Mouse (Mus musculus): ENCODE data around the gene Scn4a. TPM values are rescaled to one million over a fixed set of nuclear protein-coding genes. Genes with fewer than 3 reads are reported as not detected.

Gene Scn4a
- polyA plus RNA-seq, 1 experiment from 2014 or later: 0.47 TPM

GRCm38 (mm10) chr11:106307432-106307831 is 45.7 kb downstream of the Scn4a start:
- Histone ChIP-seq H3K9ac (replicated peaks; ENCODE audit: low read length) (no peak overlapping the region), H3K27me3 (ENCODE audit: insufficient read depth, low read length) (no peaks in the 10 kb centered on the region), H3K9me3 (ENCODE audit: low read length) (no peaks in the 10 kb centered on the region), H3K4me2 (replicated peaks; ENCODE audit: low read depth, low read length) (peak overlapping the region; percentile 4; the same call in 1 of the 2 replicates), H3K36me3 (ENCODE audit: insufficient read depth, low read length) (no peaks in the 10 kb centered on the region), H3K4me3 (ENCODE audit: low read length) (no peak overlapping the region), H3K4me1 (ENCODE audit: insufficient read depth, low read length) (peaks cover 19% of the 10 kb centered on the region), H3K27ac (ENCODE audit: low read length) (no peak overlapping the region)
- 44% methylated on average over 5 of the region's 5 CpGs for WGBS
- ATAC-seq (ENCODE audit: low FRiP score, low TSS enrichment): no peak

DNA sequence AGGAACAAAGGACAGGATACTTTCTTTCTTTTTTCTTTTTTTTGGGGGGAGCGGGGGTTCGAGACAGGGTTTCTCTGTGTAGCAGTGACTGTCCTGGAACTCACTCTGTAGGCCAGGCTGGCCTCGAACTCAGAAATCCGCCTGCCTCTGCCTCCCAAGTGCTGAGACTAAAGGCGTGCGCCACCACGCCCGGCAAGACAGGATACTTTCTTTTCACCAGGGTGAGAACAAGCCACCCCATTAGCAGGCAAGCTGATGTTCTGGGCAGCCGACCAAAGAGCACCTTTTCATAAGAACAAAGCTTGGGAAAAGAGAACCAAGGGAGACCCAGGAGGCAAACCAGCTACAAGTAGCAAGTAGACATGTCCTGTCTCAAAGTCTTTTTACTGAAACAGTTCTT is 46.3 kb downstream of the Scn4a start:
- H3K4me1 ChIP-seq (ENCODE audit: insufficient read depth, low read length): peaks cover 19% of the 10 kb centered on the region
- ATAC-seq (ENCODE audit: low FRiP score, low TSS enrichment): no peak
- no peaks in the 10 kb centered on the region for H3K36me3 ChIP-seq (ENCODE audit: insufficient read depth, low read length)
- H3K9me3 ChIP-seq (ENCODE audit: low read length): no peaks in the 10 kb centered on the region
- no peak overlapping the region for H3K4me2 ChIP-seq (replicated peaks; ENCODE audit: low read depth, low read length)
- WGBS: 86% methylated on average over 9 of the region's 9 CpGs
- no peak overlapping the region for H3K4me3 ChIP-seq (ENCODE audit: low read length)
- H3K27me3 ChIP-seq (ENCODE audit: insufficient read depth, low read length): no peaks in the 10 kb centered on the region
- no peak overlapping the region for H3K9ac ChIP-seq (replicated peaks; ENCODE audit: low read length)
- H3K27ac ChIP-seq (ENCODE audit: low read length): no peak overlapping the region

GRCm38 (mm10) chr11:106306065-106306385 is 47.1 kb downstream of the Scn4a start:
- WGBS: 83% methylated on average over 3 of the region's 3 CpGs
- no peak for ATAC-seq (ENCODE audit: low FRiP score, low TSS enrichment)

DNA sequence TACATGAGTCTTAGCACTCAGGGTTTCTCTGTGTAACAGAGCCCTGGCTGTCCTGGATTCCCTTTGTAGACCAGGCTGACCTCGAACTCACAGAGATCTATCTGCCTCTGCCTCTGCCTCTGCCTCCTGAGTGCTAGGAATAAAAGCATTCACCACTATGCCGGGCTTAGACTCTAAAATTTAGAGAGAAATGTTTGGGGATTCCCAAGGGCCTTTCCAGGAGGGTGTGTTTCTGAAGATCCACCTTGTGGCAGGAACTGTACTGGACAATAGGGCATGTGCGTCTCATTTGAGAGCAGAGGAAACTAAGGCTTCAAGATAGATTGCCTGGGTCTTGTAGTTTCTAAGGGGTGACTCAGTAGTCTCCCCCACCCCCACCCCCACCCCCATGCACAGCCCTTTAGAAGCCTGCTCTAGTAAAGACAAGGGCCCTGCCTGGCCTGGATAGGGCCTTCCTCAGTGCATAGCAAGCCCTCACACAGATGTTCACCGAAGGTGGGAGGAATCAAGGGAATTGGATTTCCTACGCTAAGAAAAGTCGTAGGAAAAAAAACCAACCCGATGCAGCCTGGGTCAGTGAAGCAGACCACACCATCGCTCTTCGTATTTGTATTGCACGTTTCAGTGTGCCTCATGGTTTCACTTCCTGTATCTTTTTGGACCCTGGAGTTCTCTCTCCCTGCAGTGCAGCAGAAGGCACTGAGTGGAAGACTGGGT is 47.6 kb downstream of the Scn4a start:
- no peak overlapping the region for H3K9ac ChIP-seq (replicated peaks; ENCODE audit: low read length)
- H3K27ac ChIP-seq (ENCODE audit: low read length): 0 out of 2 replicates have a peak overlapping the region, but pooled peaks have one; percentile 15
- no peak overlapping the region for H3K4me2 ChIP-seq (replicated peaks; ENCODE audit: low read depth, low read length)
- ATAC-seq (ENCODE audit: low FRiP score, low TSS enrichment): no peak
- H3K27me3 ChIP-seq (ENCODE audit: insufficient read depth, low read length): no peaks in the 10 kb centered on the region
- no peaks in the 10 kb centered on the region for H3K9me3 ChIP-seq (ENCODE audit: low read length)
- H3K4me1 ChIP-seq (ENCODE audit: insufficient read depth, low read length): peaks cover 19% of the 10 kb centered on the region
- no peaks in the 10 kb centered on the region for H3K36me3 ChIP-seq (ENCODE audit: insufficient read depth, low read length)
- H3K4me3 ChIP-seq (ENCODE audit: low read length): no peak overlapping the region
- WGBS: 53% methylated on average over 10 of the region's 10 CpGs

More at GRCm38 (mm10) chr11:106306065-106306385, 47.1 kb downstream of the Scn4a start:
- Histone ChIP-seq H3K27me3 (ENCODE audit: insufficient read depth, low read length) (no peaks in the 10 kb centered on the region), H3K4me3 (ENCODE audit: low read length) (no peak overlapping the region), H3K9me3 (ENCODE audit: low read length) (no peaks in the 10 kb centered on the region), H3K36me3 (ENCODE audit: insufficient read depth, low read length) (no peaks in the 10 kb centered on the region), H3K4me2 (replicated peaks; ENCODE audit: low read depth, low read length) (no peak overlapping the region), H3K9ac (replicated peaks; ENCODE audit: low read length) (no peak overlapping the region), H3K27ac (ENCODE audit: low read length) (0 out of 2 replicates have a peak overlapping the region, but pooled peaks have one; percentile 15), H3K4me1 (ENCODE audit: insufficient read depth, low read length) (peaks cover 19% of the 10 kb centered on the region)

DNA sequence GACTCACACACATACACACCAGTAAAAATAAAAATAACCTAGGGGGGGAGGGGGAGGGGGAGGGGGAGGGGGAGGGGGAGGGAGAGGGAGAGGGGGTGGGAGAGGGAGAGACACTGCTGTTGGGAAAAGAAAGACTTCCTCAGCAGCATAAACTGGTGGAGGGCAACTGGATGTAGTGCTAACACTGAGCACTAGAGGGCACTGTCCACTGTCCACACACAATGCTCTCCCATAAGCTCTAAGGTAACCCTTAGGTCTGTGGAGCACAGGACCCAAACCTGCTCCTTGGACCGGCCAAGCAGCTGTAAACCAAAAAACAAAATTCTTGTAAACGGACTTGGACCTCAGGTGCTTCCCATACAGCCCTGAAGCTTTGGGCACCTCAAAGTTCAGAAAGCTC is 50.5 kb downstream of the Scn4a start:
- H3K4me1 ChIP-seq (ENCODE audit: insufficient read depth, low read length): peaks cover 9% of the 10 kb centered on the region
- no peak overlapping the region for H3K9ac ChIP-seq (replicated peaks; ENCODE audit: low read length)
- H3K4me3 ChIP-seq (ENCODE audit: low read length): no peak overlapping the region
- no peaks in the 10 kb centered on the region for H3K9me3 ChIP-seq (ENCODE audit: low read length)
- peak; percentile 77 for ATAC-seq (ENCODE audit: low FRiP score, low TSS enrichment)
- no peaks in the 10 kb centered on the region for H3K36me3 ChIP-seq (ENCODE audit: insufficient read depth, low read length)
- no peak overlapping the region for H3K4me2 ChIP-seq (replicated peaks; ENCODE audit: low read depth, low read length)
- H3K27me3 ChIP-seq (ENCODE audit: insufficient read depth, low read length): no peaks in the 10 kb centered on the region
- no peak overlapping the region for H3K27ac ChIP-seq (ENCODE audit: low read length)
- WGBS: 6% methylated on average over 2 of the region's 2 CpGs

DNA sequence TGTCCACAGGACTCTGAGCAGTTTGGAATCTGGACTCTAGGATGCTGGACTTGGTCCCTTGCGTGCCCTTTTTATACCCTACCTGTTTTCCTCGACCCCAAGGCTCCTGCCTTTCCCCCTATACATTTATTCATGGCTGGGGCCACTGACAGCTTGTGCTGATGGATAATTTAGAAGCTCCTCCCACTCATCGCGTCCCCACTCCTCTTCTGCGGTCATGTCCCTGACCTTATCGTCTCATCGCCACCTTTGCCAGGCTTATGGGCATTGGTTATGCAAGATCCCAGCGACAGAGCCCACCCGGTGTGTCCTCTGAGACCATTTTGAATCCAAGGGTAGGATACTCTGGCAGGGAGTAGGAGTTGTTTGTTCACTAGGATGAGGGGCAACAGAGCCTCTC is 51.3 kb downstream of the Scn4a start, which contains the start of gene Gh:
Gene Gh, minus strand, starts transcription at position 101 of the 400 bp plus-strand sequence.
- Histone ChIP-seq H3K27me3 (ENCODE audit: insufficient read depth, low read length) (no peaks in the 10 kb centered on the region), H3K4me1 (ENCODE audit: insufficient read depth, low read length) (peaks cover 5% of the 10 kb centered on the region; the same call in 1 of the 2 replicates), H3K36me3 (ENCODE audit: insufficient read depth, low read length) (no peaks in the 10 kb centered on the region), H3K4me3 (ENCODE audit: low read length) (no peak within 1 kb of the TSS), H3K27ac (ENCODE audit: low read length) (no peak within 1 kb of the TSS), H3K9ac (replicated peaks; ENCODE audit: low read length) (no peak within 1 kb of the TSS), H3K9me3 (ENCODE audit: low read length) (no peaks in the 10 kb centered on the region), H3K4me2 (replicated peaks; ENCODE audit: low read depth, low read length) (no peak within 1 kb of the TSS)
- ATAC-seq (ENCODE audit: low FRiP score, low TSS enrichment): no peak
- WGBS: 82% methylated on average over 9 of the region's 9 CpGs

DNA sequence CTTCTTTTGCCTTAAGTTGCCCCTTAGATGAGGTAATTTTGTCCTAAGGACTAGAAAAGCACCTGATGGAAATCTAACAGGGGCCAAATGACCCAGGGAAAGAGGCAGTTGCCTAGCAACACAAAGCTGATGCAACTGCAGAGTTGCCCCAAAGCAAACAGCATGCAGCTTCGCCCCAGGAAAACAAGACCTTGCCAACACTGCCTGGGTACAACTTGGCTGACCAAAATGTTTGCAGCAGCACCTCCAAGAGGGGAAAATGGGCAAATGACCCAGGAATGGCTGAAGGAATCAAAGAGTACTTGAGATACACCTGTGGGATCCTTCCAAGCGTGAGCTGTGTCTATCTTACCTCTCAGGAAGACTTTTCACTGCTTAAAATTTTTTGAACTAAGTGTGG is 61.2 kb downstream of the Scn4a start:
- Histone ChIP-seq H3K36me3 (ENCODE audit: insufficient read depth, low read length) (no peaks in the 10 kb centered on the region), H3K4me1 (ENCODE audit: insufficient read depth, low read length) (no peaks in the 10 kb centered on the region), H3K9me3 (ENCODE audit: low read length) (no peaks in the 10 kb centered on the region), H3K27ac (ENCODE audit: low read length) (no peak overlapping the region), H3K4me3 (ENCODE audit: low read length) (no peak overlapping the region), H3K27me3 (ENCODE audit: insufficient read depth, low read length) (no peaks in the 10 kb centered on the region), H3K4me2 (replicated peaks; ENCODE audit: low read depth, low read length) (no peak overlapping the region), H3K9ac (replicated peaks; ENCODE audit: low read length) (no peak overlapping the region)
- 90% methylated on average over 2 of the region's 2 CpGs for WGBS
- no peak for ATAC-seq (ENCODE audit: low FRiP score, low TSS enrichment)

- Histone ChIP-seq H3K4me1 (ENCODE audit: insufficient read depth, low read length) (no peaks in the 10 kb centered on the region), H3K27me3 (ENCODE audit: insufficient read depth, low read length) (no peaks in the 10 kb centered on the region), H3K27ac (ENCODE audit: low read length) (no peak overlapping the region), H3K36me3 (ENCODE audit: insufficient read depth, low read length) (no peaks in the 10 kb centered on the region), H3K4me3 (ENCODE audit: low read length) (no peak overlapping the region), H3K4me2 (replicated peaks; ENCODE audit: low read depth, low read length) (no peak overlapping the region), H3K9ac (replicated peaks; ENCODE audit: low read length) (no peak overlapping the region), H3K9me3 (ENCODE audit: low read length) (no peaks in the 10 kb centered on the region)
- no peak for ATAC-seq (ENCODE audit: low FRiP score, low TSS enrichment)
- WGBS: 90% methylated on average over 5 of the region's 5 CpGs
Measured at GRCm38 (mm10) chr11:106290376-106290775, 62.7 kb downstream of the Scn4a start.

GRCm38 (mm10) chr11:106289369-106289768 is 63.7 kb downstream of the Scn4a start:
- H3K4me1 ChIP-seq (ENCODE audit: insufficient read depth, low read length): no peaks in the 10 kb centered on the region
- H3K36me3 ChIP-seq (ENCODE audit: insufficient read depth, low read length): no peaks in the 10 kb centered on the region
- no peak overlapping the region for H3K9ac ChIP-seq (replicated peaks; ENCODE audit: low read length)
- ATAC-seq (ENCODE audit: low FRiP score, low TSS enrichment): no peak
- no peak overlapping the region for H3K4me3 ChIP-seq (ENCODE audit: low read length)
- H3K27ac ChIP-seq (ENCODE audit: low read length): no peak overlapping the region
- no peaks in the 10 kb centered on the region for H3K9me3 ChIP-seq (ENCODE audit: low read length)
- 55% methylated on average over 8 of the region's 8 CpGs for WGBS
- H3K4me2 ChIP-seq (replicated peaks; ENCODE audit: low read depth, low read length): no peak overlapping the region
- no peaks in the 10 kb centered on the region for H3K27me3 ChIP-seq (ENCODE audit: insufficient read depth, low read length)

DNA sequence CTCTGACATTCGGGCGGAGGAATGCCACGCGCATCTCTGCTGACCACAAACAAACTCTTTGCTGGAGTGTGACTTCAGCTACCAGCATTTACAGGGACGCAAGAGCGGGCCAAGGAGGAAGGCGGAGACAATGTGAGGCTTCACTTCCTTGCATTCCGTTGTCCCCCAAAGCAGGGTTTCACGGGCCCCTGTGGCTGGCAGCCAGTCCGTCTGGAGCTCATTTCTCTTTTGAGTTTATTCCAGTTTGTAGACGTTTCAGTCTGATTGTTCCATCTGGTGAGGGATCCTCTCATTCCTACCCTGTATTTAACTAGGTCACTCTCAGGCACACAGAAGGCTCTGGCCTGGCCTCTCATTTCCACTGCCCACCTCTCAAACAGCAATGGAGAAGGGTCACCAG is 66.1 kb downstream of the Scn4a start:
- no peak for ATAC-seq (ENCODE audit: low FRiP score, low TSS enrichment)
- H3K36me3 ChIP-seq (ENCODE audit: insufficient read depth, low read length): no peaks in the 10 kb centered on the region
- no peak overlapping the region for H3K4me3 ChIP-seq (ENCODE audit: low read length)
- H3K4me2 ChIP-seq (replicated peaks; ENCODE audit: low read depth, low read length): no peak overlapping the region
- H3K9me3 ChIP-seq (ENCODE audit: low read length): no peaks in the 10 kb centered on the region
- H3K27me3 ChIP-seq (ENCODE audit: insufficient read depth, low read length): no peaks in the 10 kb centered on the region
- H3K9ac ChIP-seq (replicated peaks; ENCODE audit: low read length): no peak overlapping the region
- H3K27ac ChIP-seq (ENCODE audit: low read length): no peak overlapping the region
- H3K4me1 ChIP-seq (ENCODE audit: insufficient read depth, low read length): no peaks in the 10 kb centered on the region
- 72% methylated on average over 11 of the region's 11 CpGs for WGBS

All from kidney, embryonic 16.5 days (tissue).